Mouse (Mus musculus): ENCODE data around the gene Spint2. TPM values are rescaled to one million over a fixed set of nuclear protein-coding genes. Genes with fewer than 3 reads are reported as not detected.

Gene Spint2
- polyA plus RNA-seq, 1 experiment from 2014 or later = 722 TPM

DNA sequence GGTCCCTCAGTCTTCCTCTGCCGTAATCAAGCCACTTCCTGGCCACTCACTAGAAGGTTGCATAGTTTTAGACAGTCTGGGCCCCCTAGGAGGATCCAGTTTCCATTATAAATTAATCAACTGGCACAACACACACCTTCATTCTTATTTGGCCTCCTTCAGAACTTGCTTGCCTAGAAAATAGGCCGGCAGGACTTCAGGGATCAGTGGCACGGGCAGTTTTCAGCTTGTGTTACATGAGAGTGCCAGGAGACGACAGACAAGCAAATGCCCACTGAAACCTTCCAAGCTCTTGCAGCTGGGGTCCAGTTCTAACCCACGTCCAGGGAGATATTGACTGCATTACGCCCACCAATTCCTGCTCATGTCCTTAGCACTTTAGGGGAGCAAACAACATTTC is 19.6 kb downstream of the Spint2 start:
- H3K4me1 ChIP-seq (replicated peaks; ENCODE audit: control insufficient read depth, insufficient read depth, low read length) = peaks cover 6% of the 10 kb centered on the region; the same call in 1 of the 2 replicates
- WGBS = 70% methylated on average over 6 of the region's 6 CpGs
- no peak for ATAC-seq
- no peak overlapping the region for H3K27ac ChIP-seq (ENCODE audit: low read depth, low read length)
- H3K4me2 ChIP-seq (replicated peaks; ENCODE audit: low read depth) = no peak overlapping the region
- H3K27me3 ChIP-seq (replicated peaks; ENCODE audit: control insufficient read depth, insufficient read depth, low read length) = no peaks in the 10 kb centered on the region
- peaks cover 20% of the 10 kb centered on the region; the same call in 1 of the 2 replicates for H3K36me3 ChIP-seq (ENCODE audit: control insufficient read depth, insufficient read depth)
- TF ChIP-seq CTCF (IDR thresholded peaks at IDR 0.05; ENCODE audit: low read depth) = no peak
- no peak overlapping the region for H3K9ac ChIP-seq (ENCODE audit: low read depth, low read length)
- no peaks in the 10 kb centered on the region for H3K9me3 ChIP-seq (ENCODE audit: control insufficient read depth)
- no peak overlapping the region for H3K4me3 ChIP-seq (ENCODE audit: low read depth, low read length)

DNA sequence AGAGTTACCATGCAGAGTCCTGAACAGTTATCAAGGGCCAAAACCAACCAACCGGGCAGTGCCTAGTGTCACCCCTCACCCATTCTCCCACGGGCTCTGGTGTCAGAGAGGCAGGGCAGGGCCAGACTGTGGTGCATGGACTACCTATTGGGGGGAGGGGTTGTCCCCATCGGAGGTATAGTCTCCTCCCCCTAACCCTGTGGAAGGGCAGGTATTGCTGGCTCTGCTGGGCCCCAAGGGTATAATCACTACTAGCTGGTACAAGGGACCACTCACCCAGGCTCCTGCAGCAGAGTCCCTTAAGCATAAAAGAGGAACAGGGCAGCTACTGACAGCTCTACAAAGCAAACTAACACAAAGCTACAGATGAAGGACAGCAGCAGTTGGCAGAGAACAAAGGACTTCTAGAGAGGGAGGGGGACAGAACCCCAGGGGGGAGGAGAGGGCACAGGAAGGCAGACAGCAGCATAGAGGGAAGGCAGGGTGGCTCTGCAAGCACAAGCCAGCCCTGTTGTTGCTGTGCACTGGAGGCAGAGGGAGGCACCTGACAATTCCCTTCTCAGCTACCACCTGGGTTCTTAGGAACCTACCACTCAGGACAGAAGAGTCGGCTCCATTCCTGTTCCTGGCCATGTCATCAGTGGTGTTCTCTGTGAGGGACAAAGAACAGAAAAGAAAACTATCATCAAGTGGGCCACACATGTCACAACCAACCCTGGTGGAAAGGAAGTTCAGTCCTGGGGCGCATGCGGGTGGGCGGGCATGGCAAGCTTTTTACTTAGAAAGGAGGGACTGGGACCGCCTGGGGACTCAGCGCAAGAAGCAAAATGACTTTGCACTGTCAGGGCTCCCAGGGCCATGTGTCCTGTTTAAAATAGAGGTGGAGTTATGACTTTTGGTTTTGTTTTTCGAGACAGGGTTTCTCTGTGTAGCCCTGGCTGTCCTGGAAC is 21.7 kb downstream of the Spint2 start:
- no peak for TF ChIP-seq CTCF (IDR thresholded peaks at IDR 0.05; ENCODE audit: low read depth)
- H3K4me2 ChIP-seq (replicated peaks; ENCODE audit: low read depth) = no peak overlapping the region
- no peak overlapping the region for H3K4me3 ChIP-seq (ENCODE audit: low read depth, low read length)
- H3K36me3 ChIP-seq (ENCODE audit: control insufficient read depth, insufficient read depth) = peaks cover 35% of the 10 kb centered on the region; the same call in 1 of the 2 replicates
- no peaks in the 10 kb centered on the region for H3K27me3 ChIP-seq (replicated peaks; ENCODE audit: control insufficient read depth, insufficient read depth, low read length)
- whole genome bisulfite sequencing = 78% methylated on average over 10 of the region's 10 CpGs
- ATAC-seq = no peak
- H3K9ac ChIP-seq (ENCODE audit: low read depth, low read length) = no peak overlapping the region
- peaks cover 15% of the 10 kb centered on the region; the same call in 1 of the 2 replicates for H3K4me1 ChIP-seq (replicated peaks; ENCODE audit: control insufficient read depth, insufficient read depth, low read length)
- H3K9me3 ChIP-seq (ENCODE audit: control insufficient read depth) = no peaks in the 10 kb centered on the region
- H3K27ac ChIP-seq (ENCODE audit: low read depth, low read length) = no peak overlapping the region

DNA sequence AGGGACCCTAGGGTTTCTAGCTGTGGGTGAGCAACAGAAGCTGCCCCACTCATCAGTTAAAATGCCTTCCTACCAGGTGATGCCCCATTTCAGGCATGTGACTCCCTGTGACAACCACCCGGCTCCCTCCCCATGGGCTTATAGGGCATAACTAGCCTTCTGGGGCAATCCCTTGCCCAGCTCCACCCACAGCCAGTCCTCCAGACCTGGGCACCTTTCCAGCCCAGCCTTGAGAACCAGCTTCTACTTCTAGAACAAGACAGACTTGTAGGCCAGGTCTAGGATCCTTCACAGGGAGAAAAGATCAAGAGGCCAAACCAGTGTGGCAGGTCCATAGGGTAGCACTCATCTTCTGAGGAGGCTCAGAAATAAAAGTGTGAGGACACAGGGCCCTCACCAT is 24.3 kb downstream of the Spint2 start:
- Histone ChIP-seq H3K9me3 (ENCODE audit: control insufficient read depth) (no peaks in the 10 kb centered on the region), H3K27ac (ENCODE audit: low read depth, low read length) (no peak overlapping the region; the same call in 1 of the 2 replicates), H3K36me3 (ENCODE audit: control insufficient read depth, insufficient read depth) (peaks cover 38% of the 10 kb centered on the region; the same call in 1 of the 2 replicates), H3K9ac (ENCODE audit: low read depth, low read length) (0 out of 2 replicates have a peak overlapping the region, but pooled peaks have one; percentile 3), H3K4me1 (replicated peaks; ENCODE audit: control insufficient read depth, insufficient read depth, low read length) (peaks cover 25% of the 10 kb centered on the region; the same call in 1 of the 2 replicates), H3K4me3 (ENCODE audit: low read depth, low read length) (no peak overlapping the region), H3K4me2 (replicated peaks; ENCODE audit: low read depth) (no peak overlapping the region), H3K27me3 (replicated peaks; ENCODE audit: control insufficient read depth, insufficient read depth, low read length) (no peaks in the 10 kb centered on the region)
- WGBS = 73% methylated on average over 1 of the region's 1 CpGs
- ATAC-seq = no peak
- no peak for TF ChIP-seq CTCF (IDR thresholded peaks at IDR 0.05; ENCODE audit: low read depth)

DNA sequence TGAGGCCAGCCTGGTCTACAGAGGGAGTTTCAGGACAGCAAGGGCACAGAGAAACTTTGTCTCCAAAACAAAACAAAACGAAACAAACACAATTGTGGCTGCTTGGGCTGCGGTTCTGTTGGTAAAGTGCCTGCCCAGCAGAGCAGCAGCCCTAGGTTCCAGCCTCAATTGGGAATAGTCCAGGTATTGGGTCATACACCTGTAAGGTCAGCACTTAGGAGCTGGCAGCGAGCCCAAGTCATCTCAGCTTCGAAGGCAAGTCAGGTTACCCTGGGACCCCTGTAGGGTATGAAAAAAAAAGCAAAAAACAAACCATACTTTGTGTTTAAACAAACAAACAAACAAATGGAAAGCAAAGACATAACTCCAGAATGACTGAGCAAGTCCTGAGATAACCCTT is 25.8 kb downstream of the Spint2 start:
- Histone ChIP-seq H3K4me1 (replicated peaks; ENCODE audit: control insufficient read depth, insufficient read depth, low read length) (peaks cover 33% of the 10 kb centered on the region; the same call in 1 of the 2 replicates), H3K4me2 (replicated peaks; ENCODE audit: low read depth) (no peak overlapping the region), H3K27ac (ENCODE audit: low read depth, low read length) (peak overlapping the region; percentile 95; the same call in 1 of the 2 replicates), H3K9me3 (ENCODE audit: control insufficient read depth) (no peaks in the 10 kb centered on the region), H3K9ac (ENCODE audit: low read depth, low read length) (no peak overlapping the region), H3K36me3 (ENCODE audit: control insufficient read depth, insufficient read depth) (peaks cover 38% of the 10 kb centered on the region; the same call in 1 of the 2 replicates), H3K27me3 (replicated peaks; ENCODE audit: control insufficient read depth, insufficient read depth, low read length) (no peaks in the 10 kb centered on the region), H3K4me3 (ENCODE audit: low read depth, low read length) (no peak overlapping the region)
- no peak for ATAC-seq
- no peak for TF ChIP-seq CTCF (IDR thresholded peaks at IDR 0.05; ENCODE audit: low read depth)
- 78% methylated on average over 4 of the region's 4 CpGs for WGBS

DNA sequence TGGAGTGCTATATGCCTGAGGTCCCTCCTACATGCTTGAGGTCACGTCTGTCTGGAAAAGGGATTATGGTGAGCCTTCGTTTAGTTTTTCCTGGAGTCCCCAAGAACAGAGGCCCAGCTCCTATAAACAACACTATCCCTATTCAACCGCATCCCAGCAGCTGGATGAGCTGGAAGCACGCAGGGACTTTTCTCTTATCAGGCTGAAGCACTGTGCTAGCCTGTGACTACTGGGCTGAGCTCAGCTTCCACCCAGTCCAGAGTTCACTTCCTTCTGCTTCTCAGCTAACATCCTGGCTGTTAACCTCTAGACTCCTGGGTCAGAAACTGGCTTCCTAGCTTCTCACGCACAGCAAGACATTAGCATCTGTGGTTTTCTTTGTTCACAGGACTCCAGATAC is 27.9 kb downstream of the Spint2 start:
- 13% methylated on average over 5 of the region's 5 CpGs for WGBS
- H3K9ac ChIP-seq (ENCODE audit: low read depth, low read length) = peak overlapping the region; percentile 34; the same call in 1 of the 2 replicates
- peaks cover 32% of the 10 kb centered on the region; the same call in 1 of the 2 replicates for H3K36me3 ChIP-seq (ENCODE audit: control insufficient read depth, insufficient read depth)
- H3K27me3 ChIP-seq (replicated peaks; ENCODE audit: control insufficient read depth, insufficient read depth, low read length) = no peaks in the 10 kb centered on the region
- TF ChIP-seq CTCF (IDR thresholded peaks at IDR 0.05; ENCODE audit: low read depth) = no peak
- H3K4me1 ChIP-seq (replicated peaks; ENCODE audit: control insufficient read depth, insufficient read depth, low read length) = peaks cover 39% of the 10 kb centered on the region; the same call in 1 of the 2 replicates
- H3K9me3 ChIP-seq (ENCODE audit: control insufficient read depth) = no peaks in the 10 kb centered on the region
- peak overlapping the region; percentile 27 for H3K4me2 ChIP-seq (replicated peaks; ENCODE audit: low read depth)
- no peak overlapping the region for H3K4me3 ChIP-seq (ENCODE audit: low read depth, low read length)
- peak overlapping the region; percentile 95 for H3K27ac ChIP-seq (ENCODE audit: low read depth, low read length)
- ATAC-seq = peak; percentile 81

DNA sequence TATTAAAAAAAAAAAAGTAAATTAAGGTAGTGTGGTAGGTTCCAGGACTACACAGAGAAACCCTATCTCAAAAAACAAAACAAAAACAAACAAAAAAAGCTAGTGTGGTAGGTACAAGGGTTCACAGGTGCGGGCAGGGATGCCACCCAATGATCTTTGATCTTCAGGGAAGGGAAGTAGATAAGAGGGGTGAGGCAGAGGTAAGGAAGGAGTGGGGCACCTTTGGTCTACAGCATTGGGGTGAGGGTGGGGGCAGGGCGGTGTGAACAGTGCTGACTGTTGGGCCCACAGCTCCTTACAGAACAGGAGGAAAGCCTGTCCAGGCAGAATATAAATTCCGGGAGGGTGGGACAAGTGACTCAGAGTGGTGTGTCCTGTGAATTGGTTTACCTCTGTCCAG is 30.5 kb downstream of the Spint2 start:
- Histone ChIP-seq H3K9me3 (ENCODE audit: control insufficient read depth) (no peaks in the 10 kb centered on the region), H3K4me2 (replicated peaks; ENCODE audit: low read depth) (peak overlapping the region; percentile 21; the same call in 1 of the 2 replicates), H3K9ac (ENCODE audit: low read depth, low read length) (no peak overlapping the region), H3K36me3 (ENCODE audit: control insufficient read depth, insufficient read depth) (peaks cover 19% of the 10 kb centered on the region; the same call in 1 of the 2 replicates), H3K4me3 (ENCODE audit: low read depth, low read length) (no peak overlapping the region), H3K4me1 (replicated peaks; ENCODE audit: control insufficient read depth, insufficient read depth, low read length) (peaks cover 29% of the 10 kb centered on the region; the same call in 1 of the 2 replicates), H3K27ac (ENCODE audit: low read depth, low read length) (peak overlapping the region; percentile 95), H3K27me3 (replicated peaks; ENCODE audit: control insufficient read depth, insufficient read depth, low read length) (no peaks in the 10 kb centered on the region)
- TF ChIP-seq CTCF (IDR thresholded peaks at IDR 0.05; ENCODE audit: low read depth) = no peak
- WGBS = 36% methylated on average over 3 of the region's 3 CpGs
- ATAC-seq = peak; percentile 78

Data from intestine, postnatal 0 days (tissue).